Mouse (Mus musculus) gastrocnemius, postnatal 14 days (tissue): Measurements from ENCODE around the gene Ccl27a. TPM values are rescaled to one million over a fixed set of nuclear protein-coding genes. Genes with fewer than 3 reads are reported as not detected.

Experiments
- total RNA-seq, 2 experiments: library from RNA; stranded (reverse); gene quantifications; 2 replicates each; pipeline ENCODE4 v1.2.3; 2021

Gene Ccl27a
- total RNA-seq, 2 experiments from 2014 or later = 27.3 to 31.4 TPM

Other genes starting within 250 kb of the Ccl27a start
- 10 to 100 TPM; 16.2 to 17.1 TPM for gene Fam219a, start 204.7 kb downstream of the Ccl27a start, total RNA-seq
- gene Dnaic1, start 204.5 kb downstream of the Ccl27a start, total RNA-seq = under 1 TPM; 0.47 to 0.58 TPM
- gene Enho, start 133.9 kb downstream of the Ccl27a start, total RNA-seq = 1 to 10 TPM; 6.7 to 9.9 TPM
- gene Cntfr, start 77.2 kb downstream of the Ccl27a start, total RNA-seq = 10 to 100 TPM; 15.3 to 38.0 TPM
- gene Il11ra1, start 74.3 kb downstream of the Ccl27a start, total RNA-seq = 10 to 100 TPM; 49.3 to 56.9 TPM
- gene Rpp25l, start 60.7 kb downstream of the Ccl27a start, total RNA-seq = 10 to 100 TPM; 40.3 to 49.9 TPM
- 10 to 100 TPM; 39.6 to 44.8 TPM for gene Dctn3, start 51.1 kb downstream of the Ccl27a start, total RNA-seq
- not detected for gene Arid3c, start 43.1 kb downstream of the Ccl27a start, total RNA-seq
- 10 to 100 TPM; 26.5 to 27.0 TPM for gene Galt, start 19.0 kb downstream of the Ccl27a start, total RNA-seq
- gene Sigmar1, start 18.1 kb downstream of the Ccl27a start, total RNA-seq = 10 to 100 TPM; 12.0 to 15.6 TPM
- not detected for gene Gm21541, start 129.4 kb upstream of the Ccl27a start, total RNA-seq
- 1 to 10 TPM in 1 of 2 experiments, under 1 TPM in 1; 0.33 to 2.4 TPM for gene Gm20878, start 167.3 kb upstream of the Ccl27a start, total RNA-seq
- under 1 TPM in 1 of 2 experiments, not detected in 1; 0.09 TPM for gene Fam205a4, start 191.8 kb upstream of the Ccl27a start, total RNA-seq